17 mouse cellular contexts compared by ENCODE assay signal in the genomic region with DNA sequence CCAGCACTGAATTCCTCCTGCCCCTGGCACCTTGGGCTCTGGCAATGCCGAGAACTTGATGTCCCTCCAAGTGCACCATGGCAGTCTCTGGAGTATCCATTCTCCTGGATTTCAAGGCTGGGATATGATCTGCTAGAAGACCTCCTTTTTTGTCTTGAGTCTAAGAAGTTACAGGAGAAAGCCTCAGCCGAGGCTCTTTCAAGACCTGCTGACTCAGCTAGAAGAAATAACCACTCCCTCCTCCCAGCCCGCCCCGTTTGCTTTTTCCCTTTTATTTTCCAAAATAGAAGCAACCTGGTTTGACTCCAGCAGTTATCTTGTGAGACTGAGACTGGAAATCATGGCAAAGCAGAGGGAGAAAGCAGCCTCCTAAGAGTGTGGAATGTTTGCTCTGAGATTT.
DNase-seq lines count a peak whose midpoint lies in the region; ATAC-seq and TF ChIP-seq lines count a peak whose summit lies in the region.
"Had no signal": no experiment of that assay in that cellular context is flagged by ENCODE, and none has a peak within 500 bp of the region (broad histone marks: within the 10 kb centered on the region; RNA-seq: fewer than 3 reads in every experiment).

No protein-coding gene starts in this region.

- no peak overlapping the region for H3K9ac ChIP-seq in hindbrain, embryonic 11.5 days (ENCODE audit: low read depth, low read length)
- H3K9ac ChIP-seq in CH12.LX (ENCODE audit: insufficient read depth, low read depth): no peak overlapping the region
- H3K9ac ChIP-seq: embryonic facial prominence, embryonic 15.5 days; neural tube, embryonic 13.5 days had no signal

- in situ Hi-C loops in CH12.LX (cut with MboI; ENCODE audit: low pct_ligation_motif_present, low pct_unique_long_range_greater_than_20kb, low sequenced_read_pairs): no loop called here

- no peak for TF ChIP-seq EP300 in CH12.LX (IDR thresholded peaks at IDR 0.05; ENCODE audit: low read length)

- DNase-seq in adrenal gland, postnatal 14 days: peak; percentile 27
- DNase-seq in adrenal gland, adult 2 months: no peak
- no peak for DNase-seq in hindbrain, embryonic 10.5 days (ENCODE audit: low spot score)
- DNase-seq in hindbrain, embryonic 11.5 days (ENCODE audit: low spot score): no peak
- no peak for DNase-seq in CH12.LX (ENCODE audit: extremely low read depth)
- DNase-seq in skeletal muscle tissue, adult 2 months (ENCODE audit: low read depth, low spot score): peak; percentile 26
- no peak for DNase-seq in heart, embryonic 10.5 days (ENCODE audit: low spot score)
- DNase-seq: cerebellum, adult 8-10 months; kidney, adult 2 months; kidney, postnatal 10 days; liver; right cerebral cortex, postnatal 14 days; thymus, postnatal 25 days had no signal

- TF ChIP-seq POLR2A in CH12.LX (IDR thresholded peaks at IDR 0.05; ENCODE audit: low read depth, low read length): no peak

- H3K4me1 ChIP-seq in hindbrain, embryonic 10.5 days (replicated peaks): peaks cover 19% of the 10 kb centered on the region
- no peaks in the 10 kb centered on the region for H3K4me1 ChIP-seq in hindbrain, embryonic 11.5 days (replicated peaks; ENCODE audit: control insufficient read depth, insufficient read depth, low read length)
- peaks cover 1 to 8% of the 10 kb centered on the region in 2 experiments for H3K4me1 ChIP-seq in CH12.LX (ENCODE audit: control insufficient read depth in 1 of 2, insufficient read depth in 2 of 2)
- no peaks in the 10 kb centered on the region for H3K4me1 ChIP-seq in heart, embryonic 10.5 days
- H3K4me1 ChIP-seq: embryonic facial prominence, embryonic 15.5 days; neural tube, embryonic 13.5 days had no signal

- no peak for ATAC-seq in hindbrain, embryonic 11.5 days (ENCODE audit: low FRiP score)
- ATAC-seq in megakaryocyte-erythroid progenitor cell, adult 5-6 weeks (replicated peaks; ENCODE audit: low FRiP score, low TSS enrichment, poor library complexity, severe bottlenecking): no peak

- H3K27ac ChIP-seq in hindbrain, embryonic 10.5 days: peak overlapping the region; percentile 50; the same call in 1 of the 2 replicates
- H3K27ac ChIP-seq in hindbrain, embryonic 11.5 days (ENCODE audit: low read depth, low read length): no peak overlapping the region
- no peak overlapping the region for H3K27ac ChIP-seq in CH12.LX (ENCODE audit: insufficient read depth, low read depth)
- no peak overlapping the region for H3K27ac ChIP-seq in heart, embryonic 10.5 days
- H3K27ac ChIP-seq: embryonic facial prominence, embryonic 15.5 days; neural tube, embryonic 13.5 days had no signal

- TF ChIP-seq RAD21 in CH12.LX (IDR thresholded peaks at IDR 0.05; ENCODE audit: low read depth, low read length): no peak

- H3K27me3 ChIP-seq in hindbrain, embryonic 10.5 days (ENCODE audit: insufficient read depth, poor library complexity, severe bottlenecking): no peaks in the 10 kb centered on the region
- no peaks in the 10 kb centered on the region for H3K27me3 ChIP-seq in hindbrain, embryonic 11.5 days (ENCODE audit: control insufficient read depth, insufficient read depth, low read length)
- H3K27me3 ChIP-seq in CH12.LX (replicated peaks): no peaks in the 10 kb centered on the region
- H3K27me3 ChIP-seq in heart, embryonic 10.5 days (ENCODE audit: insufficient read depth, poor library complexity, severe bottlenecking): peaks cover 6% of the 10 kb centered on the region; the same call in 1 of the 2 replicates
- H3K27me3 ChIP-seq: embryonic facial prominence, embryonic 15.5 days; neural tube, embryonic 13.5 days had no signal

- H3K4me3 ChIP-seq in hindbrain, embryonic 10.5 days: no peak overlapping the region
- H3K4me3 ChIP-seq in hindbrain, embryonic 11.5 days (ENCODE audit: low read depth, low read length): no peak overlapping the region
- H3K4me3 ChIP-seq in CH12.LX (replicated peaks in 1 of 3; ENCODE audit: low read depth in 2 of 3, low read length in 2 of 3, poor library complexity in 1 of 3): no peak overlapping the region
- H3K4me3 ChIP-seq in heart, embryonic 10.5 days: no peak overlapping the region
- H3K4me3 ChIP-seq: embryonic facial prominence, embryonic 15.5 days; neural tube, embryonic 13.5 days had no signal

- H3K9me3 ChIP-seq in hindbrain, embryonic 10.5 days: no peaks in the 10 kb centered on the region
- no peaks in the 10 kb centered on the region for H3K9me3 ChIP-seq in hindbrain, embryonic 11.5 days (ENCODE audit: control insufficient read depth, low read length)
- no peaks in the 10 kb centered on the region for H3K9me3 ChIP-seq in CH12.LX (replicated peaks; ENCODE audit: low read length)
- H3K9me3 ChIP-seq in heart, embryonic 10.5 days: no peaks in the 10 kb centered on the region
- H3K9me3 ChIP-seq: embryonic facial prominence, embryonic 15.5 days; neural tube, embryonic 13.5 days had no signal

- no peak overlapping the region for H3K4me2 ChIP-seq in hindbrain, embryonic 11.5 days (replicated peaks; ENCODE audit: low read depth, low read length)
- H3K4me2 ChIP-seq in CH12.LX (ENCODE audit: insufficient read depth, low read depth, poor library complexity, severe bottlenecking): no peak overlapping the region
- H3K4me2 ChIP-seq: embryonic facial prominence, embryonic 15.5 days; neural tube, embryonic 13.5 days had no signal

- dilution Hi-C loops in CH12.LX (cut with MboI; ENCODE audit: extremely low pct_ligation_motif_present, extremely low pct_unique_long_range_greater_than_20kb, low sequenced_read_pairs): no loop called here

- H3K36me3 ChIP-seq in hindbrain, embryonic 10.5 days: no peaks in the 10 kb centered on the region
- no peaks in the 10 kb centered on the region for H3K36me3 ChIP-seq in hindbrain, embryonic 11.5 days (ENCODE audit: control insufficient read depth, insufficient read depth, low read length)
- no peaks in the 10 kb centered on the region for H3K36me3 ChIP-seq in CH12.LX (replicated peaks in 1 of 2; ENCODE audit: control insufficient read depth in 1 of 2, insufficient read depth in 1 of 2, low read length in 1 of 2)
- H3K36me3 ChIP-seq in heart, embryonic 10.5 days: no peaks in the 10 kb centered on the region
- H3K36me3 ChIP-seq: embryonic facial prominence, embryonic 15.5 days; G1E; neural tube, embryonic 13.5 days had no signal

- 30% methylated on average over 4 of the region's 4 CpGs for WGBS in hindbrain, embryonic 10.5 days
- 25% methylated on average over 4 of the region's 4 CpGs for WGBS in hindbrain, embryonic 11.5 days
- 20% methylated on average over 4 of the region's 4 CpGs for WGBS in heart, embryonic 10.5 days

- TF ChIP-seq CTCF in CH12.LX (conservative IDR thresholded peaks at IDR 0.05 in 1 of 2, IDR thresholded peaks at IDR 0.05 in 1 of 2; ENCODE audit: low read depth in 2 of 2, low read length in 2 of 2): no peak

- no peaks in the 10 kb centered on the region for H3K79me2 ChIP-seq in CH12.LX (replicated peaks; ENCODE audit: control insufficient read depth, extremely low read depth, insufficient read depth, poor library complexity, severe bottlenecking)

TF ChIP-seq in CH12.LX, 34 proteins besides CTCF, POLR2A, EP300 and RAD21:
- TF ChIP-seq MAFK (IDR thresholded peaks at IDR 0.05; ENCODE audit: insufficient replicate concordance, low read length): peak; percentile 78; the same call in 1 of the 2 replicates
- TF ChIP-seq SIN3A (IDR thresholded peaks at IDR 0.05; ENCODE audit: low read length): no peak
- no peak for TF ChIP-seq NELFE (IDR thresholded peaks at IDR 0.05; ENCODE audit: low read depth, low read length)
TF ChIP-seq in CH12.LX: peak in this region for 1.

Comparison
In these comparisons a context has a peak if more than half of its experiments do, and no peak if none do; other contexts are left out.
1. DNase-seq: peak in adrenal gland, postnatal 14 days (single experiment) and skeletal muscle tissue, adult 2 months (single experiment); none in adrenal gland, adult 2 months (single experiment), hindbrain, embryonic 10.5 days (single experiment), hindbrain, embryonic 11.5 days (single experiment), CH12.LX (single experiment) and heart, embryonic 10.5 days (single experiment).